Mouse (Mus musculus) heart, postnatal 0 days (tissue): ENCODE results near the gene Il22ra1.

Experiments used
- CTCF ChIP-seq: IDR thresholded peaks from 2 replicates; pipeline ENCODE4 v1.5.1; 2016; ENCODE audit warnings: antibody characterized with exemption, control low read depth, low read depth
- EP300 ChIP-seq: IDR thresholded peaks from 2 replicates; pipeline ENCODE4 v1.6.1; 2016; ENCODE audit warnings: antibody characterized with exemption, low read depth

GRCm38 (mm10) chr4:135768572-135769526 lies 40.9 kb downstream of the Il22ra1 start:
- TF ChIP-seq CTCF (peak; percentile 66), EP300 (no peak)
